Mouse (Mus musculus) embryonic facial prominence, embryonic 11.5 days (tissue): Measurements from ENCODE around the gene Rexo5. TPM values are rescaled to one million over a fixed set of nuclear protein-coding genes. Genes with fewer than 3 reads are reported as not detected.

Experiments used
- ATAC-seq: fragments of 200-750 bp; cut with Nextera tagmentation; replicated peaks from 2 replicates; pipeline ENCODE4 v1.8.0; 2017; ENCODE audit warnings: low read depth; ENCODE audit not compliant: insufficient number of reproducible peaks, low FRiP score, low TSS enrichment
- DNase-seq: peaks from one replicate; pipeline ENCODE4 v3.0.0-alpha.2; 2015; ENCODE audit warnings: low spot score
- H3K27ac ChIP-seq: fragments of 300-500 bp; sonication (generic); replicated peaks from 2 replicates; pipeline ENCODE4 v1.5.1; 2014; ENCODE audit warnings: mild to moderate bottlenecking, low read depth, low read length, control low read depth
- H3K27me3 ChIP-seq: fragments of 300-500 bp; sonication (generic); 2 replicates; pipeline ENCODE4 v1.6.1; 2014; ENCODE audit warnings: mild to moderate bottlenecking, low read length, moderate library complexity, mixed read lengths; ENCODE audit not compliant: control insufficient read depth, insufficient read depth
- H3K36me3 ChIP-seq: fragments of 300-500 bp; sonication (generic); replicated peaks from 2 replicates; pipeline ENCODE4 v1.6.1; 2014; ENCODE audit warnings: low read depth, mild to moderate bottlenecking, low read length, moderate library complexity, mixed read lengths; ENCODE audit not compliant: control insufficient read depth, insufficient read depth
- H3K4me1 ChIP-seq: fragments of 300-500 bp; sonication (generic); 2 replicates; pipeline ENCODE4 v1.6.1; 2014; ENCODE audit warnings: low read length, mixed read lengths; ENCODE audit not compliant: control insufficient read depth, insufficient read depth
- H3K4me2 ChIP-seq: fragments of 300-500 bp; sonication (generic); 2 replicates; pipeline ENCODE4 v1.6.1; 2014; ENCODE audit warnings: low read depth, mild to moderate bottlenecking, control low read depth, low read length, moderate library complexity
- H3K4me3 ChIP-seq: fragments of 300-500 bp; sonication (generic); 2 replicates; pipeline ENCODE4 v1.5.1; 2014; ENCODE audit warnings: low read depth, low read length, control low read depth
- H3K9ac ChIP-seq: fragments of 300-500 bp; sonication (generic); replicated peaks from 2 replicates; pipeline ENCODE4 v1.6.1; 2014; ENCODE audit warnings: mild to moderate bottlenecking, control low read depth, low read length
- H3K9me3 ChIP-seq: fragments of 300-500 bp; sonication (generic); replicated peaks from 2 replicates; pipeline ENCODE4 v1.6.1; 2016; ENCODE audit warnings: mild to moderate bottlenecking, low read length, inconsistent platforms, mixed read lengths; ENCODE audit not compliant: control insufficient read depth
- WGBS: fragments of 180-500 bp; shearing (Covaris S2); extraction: QIAGEN DNeasy Blood & Tissue Kit; methylation state at CpG from one replicate; pipeline ENCODE4 v1.1.7; 2014; 5-methylcytosine and 5-hydroxymethylcytosine counted together
- polyA plus RNA-seq: library from polyadenylated mRNA; unstranded; fragments of >200 nt; fragmentation: Nextera tagmentation; extraction: Ambion mirVana; gene quantifications from 2 replicates; pipeline ENCODE4 v1.2.1, GENCODE M21; 2014

Gene Rexo5
- polyA plus RNA-seq: 24.1 and 32.2 TPM in 2 replicates

DNA sequence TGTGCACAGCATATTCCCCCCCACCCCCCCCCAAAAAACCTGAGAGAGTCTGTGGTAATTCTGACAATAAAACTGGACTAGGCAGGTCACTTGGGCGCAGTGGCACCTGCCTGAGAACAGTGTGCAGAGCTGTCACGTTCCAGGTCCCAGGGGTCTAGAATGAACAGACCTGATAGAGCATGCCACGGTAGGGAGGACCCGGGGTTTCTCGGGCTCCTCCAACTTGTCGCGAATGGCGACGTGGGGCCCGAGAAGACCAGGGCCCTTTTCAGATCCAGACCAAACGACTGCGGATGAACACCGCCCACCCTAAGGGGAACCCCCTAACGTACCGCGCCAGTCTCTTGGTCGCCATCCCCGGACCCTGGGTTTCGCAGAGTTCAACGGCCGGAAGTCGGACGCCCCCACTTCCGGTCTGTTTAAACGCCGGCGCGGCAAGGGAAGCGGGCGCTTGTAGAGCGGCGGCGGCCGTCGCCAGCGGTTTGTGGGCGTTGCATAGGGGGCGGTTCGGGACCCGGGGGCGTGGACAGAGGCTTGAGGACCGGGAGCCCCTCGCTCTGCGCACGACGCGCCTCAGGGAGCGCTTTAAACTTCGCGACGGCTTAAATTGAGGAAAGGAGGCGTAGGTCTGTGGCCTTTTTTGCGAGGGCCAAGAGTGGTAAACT, at the start of gene Rexo5, which contains the start of gene Eri2:
TSS of gene Rexo5 (plus strand) at position 421 of the 665 bp plus-strand sequence.
TSS of gene Eri2 (minus strand) at position 473 of the 665 bp plus-strand sequence.
- no peaks in the 10 kb centered on the region for H3K36me3 ChIP-seq
- peak; percentile 95 for DNase-seq
- no peaks in the 10 kb centered on the region for H3K4me1 ChIP-seq
- no peaks in the 10 kb centered on the region for H3K9me3 ChIP-seq
- ATAC-seq: peak; percentile 98
- H3K4me3 ChIP-seq: peak within 1 kb of the TSS; percentile 70
- peak within 1 kb of the TSS; percentile 84 for H3K9ac ChIP-seq
- peak within 1 kb of the TSS; percentile 75 for H3K4me2 ChIP-seq
- no peaks in the 10 kb centered on the region for H3K27me3 ChIP-seq
- peak within 1 kb of the TSS; percentile 44 for H3K27ac ChIP-seq
- WGBS: under 1% methylated on average over 53 of the region's 53 CpGs

DNA sequence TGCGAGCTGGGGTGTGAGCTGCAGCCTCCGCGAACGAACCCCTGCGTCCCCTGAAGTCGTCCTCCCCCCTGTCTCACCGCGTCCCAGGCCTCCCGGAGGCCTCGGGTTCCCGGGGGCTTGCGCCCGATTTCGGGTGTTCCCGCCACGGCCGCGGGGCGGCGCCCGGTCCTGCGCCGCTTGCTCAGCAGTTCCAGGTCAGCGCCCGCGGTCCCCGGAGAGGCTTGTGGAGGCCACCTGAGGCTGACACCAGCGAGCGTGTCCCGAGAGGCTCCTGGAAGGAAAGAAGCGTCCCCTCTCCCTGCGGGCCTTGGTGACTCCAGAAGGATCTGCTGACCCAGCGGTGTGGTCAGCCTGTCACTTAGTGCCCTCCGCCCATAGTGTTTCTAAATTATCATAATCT, 49.5 kb upstream of the Rexo5 start:
- H3K4me1 ChIP-seq: no peaks in the 10 kb centered on the region
- H3K4me2 ChIP-seq: peak overlapping the region; percentile 27
- WGBS: 8% methylated on average over 34 of the region's 34 CpGs
- H3K27ac ChIP-seq: no peak overlapping the region
- no peaks in the 10 kb centered on the region for H3K27me3 ChIP-seq
- no peaks in the 10 kb centered on the region for H3K9me3 ChIP-seq
- H3K4me3 ChIP-seq: 0 out of 2 replicates have a peak overlapping the region, but pooled peaks have one; percentile 6
- no peak overlapping the region for H3K9ac ChIP-seq
- 0 out of 2 replicates have a peak, but pooled peaks have one; percentile 39 for ATAC-seq
- peak; percentile 59 for DNase-seq
- no peaks in the 10 kb centered on the region for H3K36me3 ChIP-seq

DNA sequence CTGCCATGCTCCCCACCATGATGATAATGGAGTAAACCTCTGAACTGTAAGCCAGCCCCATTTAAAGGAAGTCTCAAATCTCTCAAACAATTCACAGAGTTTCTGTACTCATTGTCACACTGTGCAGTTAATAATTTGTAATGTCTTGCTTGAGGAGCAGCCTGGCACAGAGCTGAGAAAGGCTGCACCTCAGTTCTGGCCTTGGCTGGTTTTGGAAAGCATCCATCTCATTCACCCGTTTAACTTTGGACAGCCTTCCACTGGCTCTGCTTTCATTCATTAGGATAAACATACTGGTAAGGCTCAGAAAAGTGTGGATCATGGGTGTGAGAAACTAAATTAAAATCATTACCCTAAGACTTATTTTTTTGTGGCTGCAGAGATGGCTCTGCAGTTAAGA, 47.9 kb upstream of the Rexo5 start:
- no peak overlapping the region for H3K4me3 ChIP-seq
- no peak overlapping the region for H3K27ac ChIP-seq
- WGBS: 87% methylated on average over 1 of the region's 1 CpGs
- no peak for DNase-seq
- no peak overlapping the region for H3K9ac ChIP-seq
- no peaks in the 10 kb centered on the region for H3K27me3 ChIP-seq
- H3K4me1 ChIP-seq: no peaks in the 10 kb centered on the region
- H3K9me3 ChIP-seq: no peaks in the 10 kb centered on the region
- H3K4me2 ChIP-seq: no peak overlapping the region
- ATAC-seq: no peak
- H3K36me3 ChIP-seq: no peaks in the 10 kb centered on the region

DNA sequence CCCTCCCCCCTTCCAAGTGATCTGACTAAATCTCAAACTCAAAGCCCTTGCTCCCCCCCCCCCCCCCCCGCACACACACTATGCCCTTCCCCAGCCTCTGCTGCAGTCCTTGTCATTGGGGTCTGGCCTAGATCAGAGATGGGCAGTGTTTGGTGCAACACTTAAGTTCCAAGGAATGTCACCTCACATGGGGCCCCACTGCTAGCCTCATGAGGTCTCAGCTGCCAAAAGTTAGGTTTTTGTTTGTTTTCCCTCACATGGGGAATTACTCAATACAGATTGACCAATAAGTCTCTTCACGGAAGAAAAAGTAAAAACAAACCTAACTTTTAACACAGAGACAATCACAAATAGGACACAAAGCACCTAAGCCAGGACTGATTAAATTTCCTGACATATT, 45.0 kb upstream of the Rexo5 start:
- Histone ChIP-seq H3K27ac (no peak overlapping the region), H3K9ac (no peak overlapping the region), H3K4me3 (no peak overlapping the region), H3K4me1 (no peaks in the 10 kb centered on the region), H3K9me3 (no peaks in the 10 kb centered on the region), H3K27me3 (no peaks in the 10 kb centered on the region), H3K4me2 (no peak overlapping the region), H3K36me3 (no peaks in the 10 kb centered on the region)
- ATAC-seq (no peak), DNase-seq (no peak)
- 65% methylated on average over 1 of the region's 2 CpGs for WGBS

DNA sequence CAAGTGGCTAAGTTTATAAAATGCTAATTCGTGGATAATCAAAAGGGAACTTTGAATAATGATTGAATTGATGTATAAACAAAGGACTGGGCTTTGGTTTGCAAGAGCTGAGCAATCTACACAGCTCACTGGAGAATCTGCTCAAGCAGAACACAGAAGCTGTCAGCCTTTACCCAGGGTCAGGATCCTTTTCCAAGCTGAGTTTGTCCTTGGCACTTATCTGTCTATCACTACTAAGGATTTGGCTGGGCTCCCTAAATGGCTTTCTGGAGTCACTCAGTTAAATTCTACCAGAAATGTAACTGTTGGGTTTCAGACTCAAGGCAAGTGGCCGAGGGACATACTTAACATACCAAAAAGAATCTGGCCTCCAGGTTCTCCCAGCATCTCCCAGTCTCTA, 43.9 kb upstream of the Rexo5 start:
- H3K27me3 ChIP-seq: no peaks in the 10 kb centered on the region
- H3K36me3 ChIP-seq: no peaks in the 10 kb centered on the region
- WGBS: 64% methylated on average over 2 of the region's 2 CpGs
- H3K4me2 ChIP-seq: no peak overlapping the region
- ATAC-seq (no peak), DNase-seq (no peak)
- H3K9me3 ChIP-seq: no peaks in the 10 kb centered on the region
- no peak overlapping the region for H3K4me3 ChIP-seq
- H3K27ac ChIP-seq: no peak overlapping the region
- H3K4me1 ChIP-seq: no peaks in the 10 kb centered on the region
- no peak overlapping the region for H3K9ac ChIP-seq

DNA sequence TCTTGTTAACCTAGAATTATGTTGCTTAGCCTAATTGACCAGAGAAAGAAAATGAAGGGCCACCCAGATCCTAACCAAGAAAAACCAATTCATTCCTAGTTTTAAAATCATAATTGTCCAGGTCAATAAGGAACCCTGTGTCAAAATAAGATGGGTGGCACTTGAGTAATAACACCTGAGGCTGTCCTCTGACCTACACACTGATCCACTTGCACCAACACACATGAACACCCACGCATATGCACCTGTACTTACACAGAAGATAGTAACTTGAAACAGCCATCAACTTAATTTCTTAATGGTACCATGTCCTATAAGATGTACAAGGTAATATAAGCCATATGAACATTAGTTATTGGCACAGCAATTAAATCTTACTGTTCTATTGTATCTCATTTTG, 40.1 kb upstream of the Rexo5 start:
- WGBS: 88% methylated on average over 1 of the region's 1 CpGs
- DNase-seq (no peak), ATAC-seq (no peak)
- Histone ChIP-seq H3K4me3 (no peak overlapping the region), H3K27me3 (no peaks in the 10 kb centered on the region), H3K9ac (no peak overlapping the region), H3K27ac (no peak overlapping the region), H3K4me2 (no peak overlapping the region), H3K36me3 (no peaks in the 10 kb centered on the region), H3K9me3 (no peaks in the 10 kb centered on the region), H3K4me1 (no peaks in the 10 kb centered on the region)

DNA sequence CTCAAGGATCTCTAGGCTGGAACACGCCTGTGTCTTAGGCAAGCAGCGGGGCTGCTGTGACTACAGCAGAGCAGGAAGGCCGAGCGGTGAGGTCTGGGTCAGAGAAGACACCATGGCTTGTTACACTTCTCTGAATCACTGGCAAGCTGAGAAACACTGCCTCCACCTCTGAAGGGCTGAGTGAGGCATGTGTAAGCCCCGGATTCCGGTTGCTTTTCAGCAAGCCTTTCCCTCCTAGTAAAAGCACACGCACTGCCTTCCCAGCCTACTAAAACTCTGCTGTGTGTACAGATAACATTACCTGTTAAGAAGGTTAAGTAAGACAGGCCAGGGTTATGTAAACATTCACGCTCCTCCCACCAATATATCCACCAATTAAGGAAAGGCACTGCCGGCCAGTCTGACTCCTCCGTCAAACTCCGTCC, 33.3 kb upstream of the Rexo5 start, which contains the start of gene Acsm3:
TSS of gene Acsm3 (plus strand) at position 397 of the 425 bp plus-strand sequence.
- no peaks in the 10 kb centered on the region for H3K27me3 ChIP-seq
- no peak within 1 kb of the TSS for H3K27ac ChIP-seq
- H3K4me2 ChIP-seq: no peak within 1 kb of the TSS
- no peaks in the 10 kb centered on the region for H3K4me1 ChIP-seq
- DNase-seq (no peak), ATAC-seq (no peak)
- no peak within 1 kb of the TSS for H3K4me3 ChIP-seq
- H3K9me3 ChIP-seq: no peaks in the 10 kb centered on the region
- no peak within 1 kb of the TSS for H3K9ac ChIP-seq
- H3K36me3 ChIP-seq: no peaks in the 10 kb centered on the region
- 74% methylated on average over 11 of the region's 11 CpGs for WGBS

DNA sequence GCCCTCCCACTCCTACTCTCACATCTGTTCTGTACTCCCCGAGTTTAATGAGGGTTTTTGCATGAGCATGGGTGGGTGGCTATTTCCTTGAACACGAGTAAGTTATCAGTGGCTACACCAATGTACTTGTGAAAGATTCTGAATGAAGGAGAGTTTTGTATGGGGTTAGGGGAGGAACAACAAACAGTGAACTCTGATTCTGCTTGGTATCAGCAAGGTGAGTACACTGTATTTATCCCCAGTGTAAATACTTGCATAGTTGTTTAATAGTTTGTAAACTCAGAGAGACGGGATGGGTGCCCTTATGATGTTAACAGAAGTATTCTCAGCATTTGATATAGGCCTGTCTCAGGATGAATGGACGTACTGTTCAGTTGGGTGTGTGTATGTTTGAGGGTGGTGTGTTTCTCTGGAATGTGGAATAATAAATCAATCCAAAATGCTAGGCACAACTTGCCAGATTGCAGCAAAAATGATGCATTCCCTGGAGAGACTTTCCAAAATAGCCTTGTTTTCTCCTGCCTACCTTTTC, 31.6 kb upstream of the Rexo5 start:
- ATAC-seq (no peak), DNase-seq (no peak)
- H3K4me1 ChIP-seq: no peaks in the 10 kb centered on the region
- no peaks in the 10 kb centered on the region for H3K36me3 ChIP-seq
- no peak overlapping the region for H3K27ac ChIP-seq
- H3K4me2 ChIP-seq: no peak overlapping the region
- H3K27me3 ChIP-seq: no peaks in the 10 kb centered on the region
- no peak overlapping the region for H3K9ac ChIP-seq
- H3K9me3 ChIP-seq: no peaks in the 10 kb centered on the region
- 65% methylated on average over 4 of the region's 4 CpGs for WGBS
- no peak overlapping the region for H3K4me3 ChIP-seq
